Mouse (Mus musculus): ENCODE results near the gene H2-T23. TPM values are rescaled to one million over a fixed set of nuclear protein-coding genes. Genes with fewer than 3 reads are reported as not detected.
"Not testable (repeated sequence)": the region's sequence is repeated elsewhere in the genome, so short reads cannot be mapped to it uniquely, and the experiment has no call there.

H2-T23 gene
- total RNA-seq (2022): 10 to 100 TPM; 15.9 to 25.5 (median 21.3) TPM

- DNase-seq (ENCODE audit: low spot score in 2 of 2): not testable (repeated sequence)
Observed at GRCm38 (mm10) chr17:36032351-36032875, at the start of gene H2-T23. H2-T23 (minus strand) TSS chr17:36032855.

- not testable (repeated sequence) for DNase-seq (ENCODE audit: low spot score in 2 of 2)
Observed at GRCm38 (mm10) chr17:36081901-36082300, 49.2 kb upstream of the H2-T23 start.

GRCm38 (mm10) chr17:36060829-36061228 is 28.2 kb upstream of the H2-T23 start:
- peak in 1 of 2 experiments; percentile 62 for DNase-seq (ENCODE audit: low spot score in 2 of 2)

GRCm38 (mm10) chr17:36058362-36058761 is 25.7 kb upstream of the H2-T23 start, which contains the start of gene Gm11127:
Gm11127 (minus strand) TSS chr17:36058371.
- DNase-seq (ENCODE audit: low spot score in 2 of 2): not testable (repeated sequence)

- not testable (repeated sequence) for DNase-seq (ENCODE audit: low spot score in 2 of 2)
Observed at GRCm38 (mm10) chr17:36057927-36058326, 25.3 kb upstream of the H2-T23 start.

- DNase-seq (ENCODE audit: low spot score in 2 of 2): no peak
Observed at GRCm38 (mm10) chr17:36043286-36043685, 10.6 kb upstream of the H2-T23 start.

GRCm38 (mm10) chr17:36042610-36043169 is 10.0 kb upstream of the H2-T23 start, which contains the start of the genes H2-T22 and Gm6034:
H2-T22 (minus strand) TSS chr17:36042747.
Gm6034 (plus strand) TSS chr17:36042961.
- DNase-seq (ENCODE audit: low spot score in 2 of 2): peak in 1 of 2 experiments; percentile 68

GRCm38 (mm10) chr17:36042055-36042454 is 9.4 kb upstream of the H2-T23 start:
- DNase-seq (ENCODE audit: low spot score in 2 of 2): not testable (repeated sequence)

GRCm38 (mm10) chr17:36040604-36041003 is 7.9 kb upstream of the H2-T23 start:
- not testable (repeated sequence) for DNase-seq (ENCODE audit: low spot score in 2 of 2)

- DNase-seq (ENCODE audit: low spot score in 2 of 2): not testable (repeated sequence)
Observed at GRCm38 (mm10) chr17:36036126-36036525, 3.5 kb upstream of the H2-T23 start.

GRCm38 (mm10) chr17:36035010-36035638 is 2.5 kb upstream of the H2-T23 start:
- peak in 1 of 2 experiments; percentile 51 for DNase-seq (ENCODE audit: low spot score in 2 of 2)

- DNase-seq (ENCODE audit: low spot score in 2 of 2): not testable (repeated sequence)
Observed at GRCm38 (mm10) chr17:36034524-36034923, 1.9 kb upstream of the H2-T23 start.

GRCm38 (mm10) chr17:36031583-36032331 is 898 bp downstream of the H2-T23 start:
- DNase-seq (ENCODE audit: low spot score in 2 of 2): not testable (repeated sequence)

GRCm38 (mm10) chr17:36030703-36031582 is 1.7 kb downstream of the H2-T23 start:
- DNase-seq (ENCODE audit: low spot score in 2 of 2): not testable (repeated sequence)

GRCm38 (mm10) chr17:36030046-36030702 is 2.5 kb downstream of the H2-T23 start:
- DNase-seq (ENCODE audit: low spot score in 2 of 2): not testable (repeated sequence)

GRCm38 (mm10) chr17:36028879-36029619 is 3.6 kb downstream of the H2-T23 start:
- no peak for DNase-seq (ENCODE audit: low spot score in 2 of 2)

GRCm38 (mm10) chr17:36027663-36028062 is 5.0 kb downstream of the H2-T23 start:
- no peak for DNase-seq (ENCODE audit: low spot score in 2 of 2)

- DNase-seq (ENCODE audit: low spot score in 2 of 2): no peak
Observed at GRCm38 (mm10) chr17:36025901-36026300, 6.8 kb downstream of the H2-T23 start.

- DNase-seq (ENCODE audit: low spot score in 2 of 2): no peak
Observed at GRCm38 (mm10) chr17:36025197-36025596, 7.5 kb downstream of the H2-T23 start.

Data from left cerebral cortex, adult 8-10 months (tissue).